Mouse (Mus musculus): ENCODE data around the gene Tubgcp3. TPM values are rescaled to one million over a fixed set of nuclear protein-coding genes. Genes with fewer than 3 reads are reported as not detected.
"Not testable (repeated sequence)": the region's sequence is repeated elsewhere in the genome, so short reads cannot be mapped to it uniquely, and the experiment has no call there.

Gene Tubgcp3
- total and polyA plus RNA-seq, 2 experiments from 2014 or later: 24.9 to 40.0 TPM

DNA sequence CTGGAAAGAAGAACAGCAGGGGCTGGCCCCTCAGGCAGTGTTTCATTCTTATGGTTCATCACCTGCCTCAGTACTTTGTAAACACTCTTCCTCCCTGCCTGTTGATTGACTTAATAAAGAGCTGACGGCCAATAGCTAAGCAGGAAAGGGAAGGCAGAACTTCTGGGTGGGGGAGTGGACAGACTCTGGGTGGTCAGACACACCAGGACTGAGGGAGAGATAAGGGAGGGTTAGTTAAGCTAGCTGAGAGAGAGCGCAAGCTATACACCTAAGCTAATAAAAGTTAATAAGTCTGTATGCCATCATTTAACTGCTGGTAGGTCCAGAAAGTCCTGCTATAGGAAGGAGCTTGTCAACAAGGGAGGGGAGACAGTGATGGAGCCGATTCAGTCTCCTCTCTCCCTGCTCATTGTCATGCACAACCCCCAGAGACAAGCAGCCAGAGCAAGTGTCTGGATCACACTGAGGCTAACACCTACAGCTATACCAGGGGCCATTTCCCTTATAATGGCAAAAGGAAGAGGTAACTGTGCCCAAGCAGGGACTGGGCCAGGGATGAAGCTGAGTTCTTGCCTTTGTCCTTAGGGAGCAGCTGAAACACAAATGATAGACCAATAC lies 26.7 kb upstream of the Tubgcp3 start:
- ATAC-seq (no peak), DNase-seq (ENCODE audit: low spot score) (no peak)
- no peaks in the 10 kb centered on the region for H3K9me3 ChIP-seq (ENCODE audit: low read length)
- no peaks in the 10 kb centered on the region for H3K36me3 ChIP-seq (ENCODE audit: insufficient read depth, low read length)
- H3K4me1 ChIP-seq (ENCODE audit: insufficient read depth, low read length): no peaks in the 10 kb centered on the region
- WGBS: 43% methylated on average over 3 of the region's 3 CpGs
- no peak overlapping the region for H3K4me3 ChIP-seq (ENCODE audit: low read length)
- H3K4me2 ChIP-seq (ENCODE audit: low read depth, low read length): no peak overlapping the region
- no peak overlapping the region for H3K27ac ChIP-seq
- TF ChIP-seq CTCF (IDR thresholded peaks at IDR 0.05; ENCODE audit: low read depth): no peak
- H3K9ac ChIP-seq (replicated peaks; ENCODE audit: low read length): no peak overlapping the region
- no peaks in the 10 kb centered on the region for H3K27me3 ChIP-seq (ENCODE audit: insufficient read depth, low read length)

DNA sequence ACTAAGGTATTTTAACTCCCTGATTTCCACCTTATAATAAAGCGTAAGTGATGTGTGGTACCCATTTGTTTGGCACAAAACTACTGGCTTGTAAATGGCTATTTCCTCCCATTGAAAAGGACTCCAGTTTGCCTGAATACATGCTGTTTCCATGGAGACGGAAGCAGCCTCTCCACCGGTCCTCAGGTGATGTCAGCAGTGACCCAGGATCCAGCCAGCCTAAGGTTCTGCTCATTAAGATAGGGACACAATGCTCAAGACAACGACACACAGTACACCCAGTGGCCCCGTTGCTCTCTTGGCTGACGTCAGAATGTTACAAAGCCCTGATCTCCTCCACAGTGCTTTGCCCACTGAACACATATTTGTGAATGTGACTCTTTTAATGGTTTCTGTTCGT lies 16.8 kb upstream of the Tubgcp3 start:
- Histone ChIP-seq H3K9ac (replicated peaks; ENCODE audit: low read length) (no peak overlapping the region), H3K4me2 (ENCODE audit: low read depth, low read length) (no peak overlapping the region), H3K36me3 (ENCODE audit: insufficient read depth, low read length) (no peaks in the 10 kb centered on the region), H3K9me3 (ENCODE audit: low read length) (no peaks in the 10 kb centered on the region), H3K27me3 (ENCODE audit: insufficient read depth, low read length) (no peaks in the 10 kb centered on the region), H3K27ac (no peak overlapping the region), H3K4me3 (ENCODE audit: low read length) (no peak overlapping the region), H3K4me1 (ENCODE audit: insufficient read depth, low read length) (no peaks in the 10 kb centered on the region)
- DNase-seq (ENCODE audit: low spot score) (peak; percentile 37), ATAC-seq (peak; percentile 71)
- 34% methylated on average over 7 of the region's 7 CpGs for WGBS
- no peak for TF ChIP-seq CTCF (IDR thresholded peaks at IDR 0.05; ENCODE audit: low read depth)

DNA sequence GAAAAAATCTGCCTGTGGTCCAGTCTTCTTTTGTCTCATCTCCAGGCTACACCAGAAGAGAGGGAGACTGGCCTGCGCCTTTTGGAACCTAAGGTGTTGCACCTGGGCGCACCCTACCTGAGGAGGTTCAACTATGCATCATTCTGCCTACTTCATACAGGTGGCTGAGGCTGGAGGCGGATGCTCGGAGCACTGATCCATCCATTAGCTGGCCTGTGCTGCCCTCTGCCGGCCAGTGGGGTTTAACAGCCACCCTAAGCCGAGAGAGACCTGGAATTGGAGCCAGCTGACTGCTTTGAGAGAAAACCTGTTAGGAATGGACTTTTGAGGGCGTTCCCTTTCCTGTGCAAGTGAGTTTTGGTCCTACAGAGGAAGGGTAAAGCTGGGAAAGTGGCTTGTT lies 5.5 kb upstream of the Tubgcp3 start:
- Histone ChIP-seq H3K36me3 (ENCODE audit: insufficient read depth, low read length) (no peaks in the 10 kb centered on the region), H3K4me2 (ENCODE audit: low read depth, low read length) (no peak overlapping the region), H3K4me1 (ENCODE audit: insufficient read depth, low read length) (no peaks in the 10 kb centered on the region), H3K27me3 (ENCODE audit: insufficient read depth, low read length) (no peaks in the 10 kb centered on the region), H3K27ac (no peak overlapping the region), H3K9ac (replicated peaks; ENCODE audit: low read length) (no peak overlapping the region), H3K9me3 (ENCODE audit: low read length) (no peaks in the 10 kb centered on the region), H3K4me3 (ENCODE audit: low read length) (no peak overlapping the region)
- WGBS: 5% methylated on average over 7 of the region's 7 CpGs
- TF ChIP-seq CTCF (IDR thresholded peaks at IDR 0.05; ENCODE audit: low read depth): peak; percentile 95
- peak; percentile 83 for ATAC-seq
- DNase-seq (ENCODE audit: low spot score): peak; percentile 87

DNA sequence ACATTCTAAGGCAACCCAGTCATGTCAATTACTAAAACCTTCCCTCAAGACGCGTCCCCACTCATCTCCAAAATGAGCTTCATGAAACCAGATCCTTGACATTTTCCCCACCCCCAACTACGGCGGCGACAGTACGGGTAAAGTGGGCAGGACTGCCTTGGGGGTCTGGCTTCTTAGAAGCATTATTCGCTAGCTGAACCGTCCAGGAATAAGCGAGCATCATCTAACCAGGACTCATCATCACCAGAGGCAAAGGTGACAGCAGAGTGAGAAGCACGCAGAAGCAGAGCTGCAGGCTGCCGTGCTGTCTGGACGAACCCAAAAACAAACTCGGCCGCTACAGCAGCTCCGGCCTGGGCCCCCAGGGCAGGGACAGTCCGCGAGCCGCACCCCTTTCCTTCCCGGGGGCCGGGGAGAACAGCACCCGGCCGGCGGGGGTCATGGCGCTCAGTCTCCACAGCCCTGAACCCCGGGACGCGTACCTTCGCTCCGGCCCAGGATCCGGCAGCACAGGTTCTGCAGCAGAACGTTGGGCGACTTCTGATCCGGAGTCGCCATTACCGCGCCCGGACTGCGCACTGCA lies 484 bp downstream of the Tubgcp3 start:
- Histone ChIP-seq H3K27ac (peak overlapping the region; percentile 89), H3K36me3 (ENCODE audit: insufficient read depth, low read length) (no peaks in the 10 kb centered on the region), H3K9ac (replicated peaks; ENCODE audit: low read length) (peak overlapping the region; percentile 93), H3K4me2 (ENCODE audit: low read depth, low read length) (peak overlapping the region; percentile 84), H3K4me1 (ENCODE audit: insufficient read depth, low read length) (peaks cover 5% of the 10 kb centered on the region), H3K4me3 (ENCODE audit: low read length) (peak overlapping the region; percentile 96), H3K27me3 (ENCODE audit: insufficient read depth, low read length) (no peaks in the 10 kb centered on the region), H3K9me3 (ENCODE audit: low read length) (no peaks in the 10 kb centered on the region)
- ATAC-seq: peak; percentile 65
- under 1% methylated on average over 38 of the region's 38 CpGs for WGBS
- DNase-seq (ENCODE audit: low spot score): peak; percentile 26
- no peak for TF ChIP-seq CTCF (IDR thresholded peaks at IDR 0.05; ENCODE audit: low read depth)

DNA sequence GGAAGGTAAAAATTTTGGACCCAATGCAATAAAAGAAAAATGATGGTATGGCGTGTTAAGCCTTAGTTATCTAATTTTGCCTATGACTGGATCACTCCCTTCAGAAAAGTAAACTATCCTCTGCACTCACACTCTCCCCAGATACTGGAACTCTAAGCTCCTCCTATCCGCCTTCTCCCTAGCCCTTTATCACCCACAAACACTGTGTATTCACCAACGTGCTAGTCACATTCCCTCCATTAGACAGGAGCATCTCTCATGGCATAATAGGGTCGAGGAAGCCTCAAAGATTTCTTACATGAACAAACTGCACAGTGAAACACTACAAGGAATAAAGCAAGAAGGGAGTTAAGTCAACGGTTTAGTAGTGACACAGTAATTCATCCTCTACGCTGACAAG lies 1.1 kb downstream of the Tubgcp3 start:
- Histone ChIP-seq H3K36me3 (ENCODE audit: insufficient read depth, low read length) (no peaks in the 10 kb centered on the region), H3K4me3 (ENCODE audit: low read length) (peak overlapping the region; percentile 96), H3K27ac (peak overlapping the region; percentile 89; the same call in 1 of the 2 replicates), H3K9me3 (ENCODE audit: low read length) (no peaks in the 10 kb centered on the region), H3K4me2 (ENCODE audit: low read depth, low read length) (peak overlapping the region; percentile 84), H3K9ac (replicated peaks; ENCODE audit: low read length) (peak overlapping the region; percentile 93), H3K27me3 (ENCODE audit: insufficient read depth, low read length) (no peaks in the 10 kb centered on the region), H3K4me1 (ENCODE audit: insufficient read depth, low read length) (peaks cover 5% of the 10 kb centered on the region)
- DNase-seq (ENCODE audit: low spot score): no peak
- TF ChIP-seq CTCF (IDR thresholded peaks at IDR 0.05; ENCODE audit: low read depth): no peak
- no peak for ATAC-seq
- 35% methylated on average over 6 of the region's 6 CpGs for WGBS

DNA sequence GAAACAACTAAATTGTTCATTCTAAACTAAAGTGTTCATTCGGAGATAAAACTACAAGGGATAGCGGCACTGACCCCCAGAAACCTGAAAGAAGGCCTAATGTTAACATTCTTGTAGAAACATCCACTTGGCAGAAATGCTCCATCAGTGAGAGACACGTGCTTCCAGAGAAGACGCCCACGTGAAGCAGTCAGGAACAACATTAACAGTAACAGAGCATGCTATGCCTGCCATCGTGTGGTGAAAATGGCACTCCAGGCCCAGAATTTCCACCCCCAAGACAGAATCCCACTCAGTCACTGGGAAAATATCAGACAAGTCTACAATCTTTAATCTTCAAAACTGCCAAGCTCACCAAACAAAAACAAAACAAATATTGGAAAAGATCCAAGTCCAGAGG lies 3.2 kb downstream of the Tubgcp3 start:
- H3K4me2 ChIP-seq (ENCODE audit: low read depth, low read length): no peak overlapping the region
- WGBS: 80% methylated on average over 6 of the region's 6 CpGs

DNA sequence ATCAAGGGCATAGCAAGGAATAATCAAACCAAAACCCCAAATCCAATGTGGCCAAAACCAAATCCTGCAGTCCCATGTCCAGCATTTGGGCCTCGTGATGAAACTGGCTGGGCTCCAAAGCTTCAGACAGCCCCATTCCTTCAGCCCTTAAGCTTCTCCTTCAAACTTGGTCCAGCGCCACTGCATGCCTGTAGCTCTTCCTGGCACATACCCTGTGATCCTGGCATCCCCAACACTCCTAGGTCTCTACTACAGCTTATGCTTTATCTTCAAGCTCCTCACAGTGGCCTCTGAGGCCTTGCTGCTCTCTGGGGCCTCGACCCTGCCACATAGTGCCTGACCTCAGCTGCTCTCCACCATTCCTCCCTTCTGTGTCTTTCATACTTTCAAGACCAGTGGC lies 5.5 kb downstream of the Tubgcp3 start:
- ATAC-seq; H3K36me3 ChIP-seq (ENCODE audit: insufficient read depth, low read length); H3K4me3 ChIP-seq (ENCODE audit: low read length); DNase-seq (ENCODE audit: low spot score); H3K4me1 ChIP-seq (ENCODE audit: insufficient read depth, low read length); H3K27ac ChIP-seq; H3K27me3 ChIP-seq (ENCODE audit: insufficient read depth, low read length); H3K9me3 ChIP-seq (ENCODE audit: low read length); H3K4me2 ChIP-seq (ENCODE audit: low read depth, low read length); H3K9ac ChIP-seq (replicated peaks; ENCODE audit: low read length): not testable (repeated sequence)
- 76% methylated on average over 3 of the region's 3 CpGs for WGBS

More for the DNA sequence above, 3.2 kb downstream of the Tubgcp3 start:
- no peaks in the 10 kb centered on the region; the same call in 1 of the 2 replicates for H3K36me3 ChIP-seq (ENCODE audit: insufficient read depth, low read length)
- H3K9ac ChIP-seq (replicated peaks; ENCODE audit: low read length): no peak overlapping the region
- no peak overlapping the region for H3K4me3 ChIP-seq (ENCODE audit: low read length)
- no peak for DNase-seq (ENCODE audit: low spot score)
- H3K27ac ChIP-seq: no peak overlapping the region
- no peaks in the 10 kb centered on the region for H3K27me3 ChIP-seq (ENCODE audit: insufficient read depth, low read length)
- no peak for ATAC-seq
- TF ChIP-seq CTCF (IDR thresholded peaks at IDR 0.05; ENCODE audit: low read depth): peak; percentile 20; the same call in 1 of the 2 replicates
- H3K4me1 ChIP-seq (ENCODE audit: insufficient read depth, low read length): peaks cover 5% of the 10 kb centered on the region
- H3K9me3 ChIP-seq (ENCODE audit: low read length): no peaks in the 10 kb centered on the region

Data from hindbrain, postnatal 0 days (tissue).